Mouse (Mus musculus) skeletal muscle tissue, adult 2 months (tissue): ENCODE results near the gene Htra2.

ENCODE experiments used
- DNase-seq: peaks from one replicate; pipeline ENCODE4 v3.0.0-alpha.2; 2012; ENCODE audit warnings: low read depth, low spot score

The Htra2 gene

GRCm38 (mm10) chr6:83070247-83070310 lies 15.0 kb upstream of the Htra2 start, which contains the start of gene Tlx2:
Tlx2 (minus strand) TSS chr6:83070293.
- DNase-seq: no peak

- no peak for DNase-seq
Observed at GRCm38 (mm10) chr6:83069488-83070246, 14.6 kb upstream of the Htra2 start.

DNA sequence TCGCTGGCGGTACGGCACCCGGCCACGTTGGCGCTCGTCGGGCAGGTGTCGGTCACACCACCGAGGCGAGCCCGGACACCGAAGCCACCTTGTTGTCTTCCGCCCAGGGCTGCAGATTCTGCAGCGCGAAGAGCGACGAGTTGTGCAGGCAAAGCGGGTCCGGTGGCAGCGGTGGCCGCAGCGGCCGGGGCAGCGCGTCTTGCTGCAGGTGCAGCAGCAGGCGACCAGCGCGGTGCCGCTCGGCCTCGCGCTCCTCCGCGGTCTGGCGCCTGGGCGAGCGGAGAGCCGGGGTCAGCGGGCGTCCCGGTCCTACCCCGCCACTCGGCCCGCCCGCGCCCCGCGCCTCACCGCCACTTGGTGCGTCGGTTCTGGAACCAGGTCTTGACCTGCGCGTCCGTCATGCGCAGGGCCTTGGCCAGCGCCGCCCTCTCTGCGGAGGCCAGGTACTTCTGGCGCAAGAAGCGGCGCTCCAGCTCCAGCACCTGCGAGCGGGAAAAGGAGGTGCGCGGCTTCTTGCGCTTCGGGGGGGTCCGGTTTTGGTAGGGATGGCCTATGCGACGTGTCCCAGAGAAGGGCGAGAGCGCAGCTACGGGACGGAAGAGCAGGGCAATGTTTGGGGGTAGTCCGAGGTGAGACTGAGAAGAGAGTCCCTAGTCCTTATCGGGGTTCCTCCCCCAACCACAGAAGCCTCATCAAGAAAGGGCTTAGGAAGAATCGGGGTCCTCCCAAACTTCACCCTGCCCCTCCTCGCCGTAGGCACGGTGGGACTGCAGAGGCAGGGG lies 13.8 kb upstream of the Htra2 start:
- DNase-seq: no peak

GRCm38 (mm10) chr6:83068221-83068620 lies 13.1 kb upstream of the Htra2 start:
- DNase-seq: no peak

DNA sequence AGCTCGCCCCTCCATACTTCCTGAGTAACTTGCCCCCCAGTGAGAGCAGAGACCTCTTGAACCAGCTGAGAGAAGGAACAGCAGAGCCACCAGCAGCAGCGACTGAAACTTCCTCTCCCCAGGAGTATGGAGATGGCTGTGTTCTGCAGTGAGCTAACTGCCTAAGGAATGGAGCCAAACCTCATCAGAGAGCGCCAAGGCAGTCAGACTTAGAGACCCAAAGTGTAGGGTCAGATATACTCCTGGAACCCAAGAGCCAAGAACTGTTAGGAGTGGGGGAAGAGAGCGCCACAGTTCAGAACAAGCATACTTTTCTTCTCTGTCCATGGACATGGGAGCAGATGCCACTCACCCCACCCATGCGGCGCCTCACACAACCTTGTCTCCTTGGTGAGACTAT lies 11.4 kb upstream of the Htra2 start:
- DNase-seq: no peak

GRCm38 (mm10) chr6:83065995-83066394 lies 10.9 kb upstream of the Htra2 start:
- DNase-seq: no peak

DNA sequence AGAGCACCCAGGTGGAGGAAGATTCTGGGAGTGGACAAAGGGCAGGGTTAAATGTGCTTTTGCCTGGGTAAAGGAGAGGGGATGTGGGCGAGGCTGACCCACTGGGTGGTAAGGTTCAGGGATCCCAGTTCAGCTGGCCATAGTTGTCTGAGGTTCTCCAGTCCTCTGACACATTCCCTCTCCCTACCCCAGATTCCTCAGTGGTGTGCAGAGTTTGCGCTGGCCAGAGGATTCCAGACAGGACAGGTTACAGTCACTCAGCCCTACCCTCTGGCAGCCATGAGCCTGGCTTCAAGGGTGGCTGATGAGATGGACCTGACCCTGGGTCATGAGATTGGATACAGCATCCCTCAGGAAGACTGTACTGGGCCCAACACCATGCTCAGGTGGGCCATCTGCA lies 3.7 kb upstream of the Htra2 start:
- no peak for DNase-seq

- no peak for DNase-seq
Observed at GRCm38 (mm10) chr6:83057790-83058189, 2.7 kb upstream of the Htra2 start, which contains the start of gene Dqx1. Dqx1 (plus strand) TSS chr6:83057844.

GRCm38 (mm10) chr6:83054074-83054851 lies 810 bp downstream of the Htra2 start, which contains the start of gene Aup1:
Aup1 (plus strand) TSS chr6:83054521.
- DNase-seq: peak; percentile 99

DNA sequence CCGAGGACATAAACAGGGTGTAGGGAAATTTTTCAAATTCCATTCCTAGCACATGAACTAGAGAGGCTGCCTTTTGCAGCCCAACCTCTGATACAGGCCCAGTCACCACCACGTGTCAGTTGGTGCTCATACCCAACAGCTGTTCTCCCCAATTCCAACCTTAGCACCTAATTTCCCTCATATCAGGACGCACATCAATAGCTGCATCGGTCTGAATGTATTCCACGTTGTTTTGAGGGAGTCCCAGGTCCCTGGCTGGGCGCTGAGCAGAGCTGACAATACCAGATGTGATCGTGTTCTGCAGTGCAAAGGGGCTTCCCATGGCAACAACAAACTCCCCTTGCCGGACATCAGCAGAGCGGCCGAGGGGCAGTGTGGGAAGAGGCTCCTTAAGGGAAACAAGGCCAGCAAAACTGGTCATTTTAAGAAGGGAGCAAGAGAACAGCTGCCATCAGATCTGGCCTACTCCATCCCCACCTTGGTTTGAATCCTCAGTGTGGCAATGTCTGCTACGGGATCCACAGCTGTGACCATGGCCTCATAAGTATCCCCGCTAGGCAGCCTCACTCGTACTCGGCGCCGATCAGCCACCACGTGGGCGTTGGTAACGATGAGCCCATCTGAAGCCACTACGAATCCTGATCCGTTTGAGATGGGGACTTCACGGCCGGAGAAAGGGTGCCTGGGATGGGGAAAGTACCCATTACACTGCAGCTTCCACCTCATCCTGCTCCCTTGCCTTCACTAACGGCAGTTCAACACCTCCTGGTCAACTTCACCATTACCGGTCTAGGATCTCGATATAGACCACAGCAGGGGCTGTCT lies 1.7 kb downstream of the Htra2 start:
- DNase-seq: no peak

DNA sequence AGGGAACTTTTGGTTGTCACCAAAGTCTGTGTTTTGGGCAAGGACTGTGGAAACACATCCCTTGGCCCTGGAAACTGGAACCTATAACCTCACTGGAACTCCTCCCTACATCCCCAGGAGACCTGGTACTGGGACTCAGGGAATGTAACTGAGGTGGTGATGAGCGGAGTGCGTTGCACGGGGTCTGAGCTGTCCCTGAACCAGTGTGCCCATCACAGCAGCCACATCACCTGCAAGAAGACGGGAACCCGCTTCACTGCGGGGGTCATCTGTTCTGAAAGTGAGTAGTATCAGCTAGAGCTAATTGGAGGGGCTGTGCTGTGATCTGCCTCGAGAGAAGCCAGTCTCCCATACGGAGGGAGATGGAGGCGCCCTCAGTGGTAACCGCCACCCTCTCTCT lies 5.7 kb downstream of the Htra2 start:
- no peak for DNase-seq

GRCm38 (mm10) chr6:83044742-83045141 lies 10.3 kb downstream of the Htra2 start:
- no peak for DNase-seq

DNA sequence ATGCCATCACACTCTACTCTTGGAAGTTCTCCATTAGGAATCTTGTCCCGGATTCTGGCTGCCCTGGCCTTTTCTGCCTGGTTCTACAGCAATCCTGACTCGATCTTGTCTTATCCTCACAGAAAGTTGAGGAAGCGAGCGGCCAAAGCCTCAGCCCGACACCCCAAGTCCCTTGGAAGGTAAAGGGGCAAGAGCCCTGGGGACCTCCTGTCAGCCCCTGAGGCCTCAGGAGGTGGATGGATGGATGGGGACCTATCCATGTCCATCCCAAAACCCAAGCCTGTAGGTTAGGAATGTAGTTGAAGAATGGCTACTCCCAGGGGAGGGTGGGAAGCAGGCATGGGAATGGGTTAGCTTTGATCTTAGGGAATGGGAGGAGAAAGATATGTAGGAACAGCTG lies 11.1 kb downstream of the Htra2 start:
- DNase-seq: no peak

GRCm38 (mm10) chr6:83043561-83043960 lies 11.5 kb downstream of the Htra2 start:
- DNase-seq: no peak

DNA sequence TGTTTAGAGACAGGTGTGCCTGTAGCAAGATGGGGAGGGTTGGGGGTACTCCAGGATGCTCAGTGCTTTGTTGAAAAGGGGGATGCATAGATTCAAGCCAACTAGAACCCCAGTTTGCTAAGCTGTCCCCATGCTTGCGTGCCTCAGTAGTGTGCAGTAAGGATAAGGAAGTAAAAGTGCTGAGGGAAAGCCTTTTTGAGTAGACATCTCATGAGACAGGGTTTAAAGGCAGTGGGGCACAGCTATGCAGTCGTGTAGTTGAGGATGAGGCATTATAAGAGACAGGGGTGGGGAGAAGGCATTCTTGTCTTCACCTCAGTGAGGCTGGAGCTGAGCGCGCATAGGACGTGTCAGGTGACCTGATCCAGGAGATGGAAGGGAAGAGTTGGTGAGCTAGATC lies 14.5 kb downstream of the Htra2 start:
- no peak for DNase-seq

DNA sequence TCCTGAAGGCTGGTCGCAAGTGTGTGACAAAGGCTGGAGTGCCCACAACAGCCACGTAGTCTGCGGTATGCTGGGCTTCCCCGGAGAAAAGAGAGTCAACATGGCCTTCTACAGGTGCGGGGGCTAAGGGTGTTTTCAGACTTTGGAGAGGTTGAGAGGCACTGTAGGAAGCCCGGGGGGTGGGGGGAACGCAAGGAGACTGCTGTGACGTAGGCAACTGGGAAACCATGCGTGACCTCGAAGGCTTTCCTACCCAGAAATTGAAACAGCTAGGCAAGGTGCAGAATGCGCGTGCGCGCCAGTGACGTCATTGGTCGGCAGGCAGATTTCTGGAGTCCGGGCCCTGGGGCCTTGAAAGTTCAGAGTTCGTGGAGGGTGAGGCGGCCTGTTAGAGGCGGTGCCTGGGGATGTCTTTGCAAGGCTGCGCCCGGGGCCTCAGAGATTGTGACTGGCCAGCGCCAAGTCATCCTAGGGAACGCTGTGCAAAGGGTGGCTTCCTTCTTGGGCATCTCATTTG lies 16.5 kb downstream of the Htra2 start:
- peak; percentile 88 for DNase-seq

- no peak for DNase-seq
Observed at GRCm38 (mm10) chr6:83037188-83037587, 17.9 kb downstream of the Htra2 start.

DNA sequence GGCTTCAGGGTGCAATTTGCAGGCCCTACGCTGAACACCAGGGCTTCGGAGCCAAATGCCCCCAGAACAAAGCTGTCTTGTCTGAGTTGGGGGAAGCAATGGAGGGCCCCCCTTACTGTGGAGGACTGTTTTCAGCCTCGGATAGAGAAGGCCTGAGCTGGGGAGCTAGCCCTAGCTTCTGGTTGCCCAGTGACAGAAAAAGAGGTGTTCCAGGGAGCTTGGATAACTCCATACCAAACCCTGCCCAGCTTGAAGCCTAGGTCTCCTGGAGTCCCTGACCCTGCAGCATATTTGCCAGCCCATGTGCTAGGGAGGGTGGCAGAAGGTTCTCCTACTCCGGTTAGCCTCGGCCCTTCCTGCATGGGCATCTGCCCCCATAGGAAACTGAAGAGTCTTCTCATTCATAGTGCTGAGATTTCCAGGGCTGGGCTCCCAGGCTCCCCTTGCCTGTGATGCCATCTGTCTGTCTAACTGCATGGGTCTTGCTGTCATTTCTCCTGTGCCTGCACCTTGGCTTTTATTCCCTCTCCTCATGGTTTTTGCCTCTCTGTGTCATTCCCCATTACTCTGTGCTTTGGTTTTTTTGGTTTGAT lies 20.5 kb downstream of the Htra2 start:
- DNase-seq: no peak

DNA sequence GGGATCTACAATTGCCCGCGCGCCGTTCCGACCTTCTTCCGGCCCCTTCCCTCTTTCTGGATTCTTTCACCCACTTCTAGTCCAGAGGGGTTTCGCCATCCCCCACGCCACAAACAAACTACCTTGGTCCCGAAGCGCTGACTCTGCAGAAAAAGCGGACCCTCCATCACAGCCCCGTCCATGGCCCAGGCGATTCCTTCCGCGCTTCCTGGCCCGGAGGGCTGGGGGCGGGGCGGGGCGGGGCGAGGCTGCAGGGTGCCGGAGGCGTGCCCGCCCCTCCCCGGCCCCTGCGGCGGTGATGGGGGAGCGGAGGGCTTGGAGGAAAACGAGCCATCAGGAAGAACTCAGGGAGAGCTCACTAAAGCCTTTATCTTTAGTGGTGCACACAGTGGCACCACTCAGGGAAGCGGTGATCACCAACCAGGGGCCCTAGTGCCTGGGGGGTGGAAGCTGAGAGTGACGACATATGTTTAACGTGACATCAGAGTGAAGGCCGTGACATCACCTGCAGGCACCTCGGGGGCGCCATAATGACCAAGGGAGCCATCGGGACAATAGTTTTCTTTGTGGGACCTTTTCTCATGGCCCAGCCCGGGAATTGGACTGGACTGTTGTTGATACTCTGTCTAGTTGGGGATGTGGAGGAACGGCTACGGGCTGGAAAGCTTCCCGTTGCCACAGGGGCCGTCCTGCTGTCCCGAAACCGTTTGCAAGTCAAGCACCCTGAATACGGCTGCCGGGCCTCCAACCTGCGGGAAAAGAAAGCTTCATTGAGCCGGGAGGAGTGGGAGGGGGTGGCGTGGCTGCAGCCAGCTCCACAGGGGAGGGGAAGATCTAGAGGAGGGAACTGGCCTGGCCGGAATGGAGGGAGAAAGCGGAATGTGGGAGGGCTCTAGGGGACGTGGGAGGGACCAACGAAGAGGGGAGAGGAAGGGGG lies 21.6 kb downstream of the Htra2 start, which contains the start of the genes Dok1 and Loxl3:
Dok1 (minus strand) TSS at position 223 of the 937 bp plus-strand sequence.
Loxl3 (plus strand) TSS at position 925 of the 937 bp plus-strand sequence.
- peak; percentile 62 for DNase-seq

DNA sequence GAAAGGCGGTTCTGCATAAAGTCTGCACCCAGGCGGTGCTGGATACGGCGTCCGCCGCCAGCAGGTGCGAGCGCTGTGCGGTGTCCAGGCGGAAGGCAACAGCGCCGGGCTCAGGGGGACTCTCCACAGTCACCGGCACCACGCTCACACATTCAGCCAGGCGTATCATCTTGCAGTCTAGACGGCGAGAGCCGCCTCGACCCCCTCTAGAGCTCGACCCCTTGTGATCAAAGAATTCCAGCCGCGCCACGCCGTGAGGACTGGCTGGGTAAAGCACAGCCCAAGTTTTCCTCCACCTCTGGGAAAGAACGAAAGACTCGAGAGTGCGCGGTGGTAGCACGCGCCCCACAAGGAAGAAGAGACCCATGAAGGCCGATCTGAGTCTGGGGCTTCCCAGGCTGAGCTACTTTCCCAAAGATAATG lies 22.3 kb downstream of the Htra2 start:
- DNase-seq: no peak
